Mouse (Mus musculus) hindbrain, embryonic 14.5 days (tissue): ENCODE measurements around the gene Rad9a. TPM values are rescaled to one million over a fixed set of nuclear protein-coding genes. Genes with fewer than 3 reads are reported as not detected.
A peak's percentile ranks its signal among the peaks of the same experiment; 100 is the strongest.

Experiments
- ATAC-seq: fragments of 200-750 bp; cut with Nextera tagmentation; 2 replicates; pipeline ENCODE4 v1.8.0; 2017; ENCODE audit warnings: moderate number of reproducible peaks, mild to moderate bottlenecking, moderate TSS enrichment, moderate library complexity; ENCODE audit not compliant: low FRiP score
- DNase-seq: peaks from one replicate; pipeline ENCODE4 v3.0.0-alpha.2; 2015; ENCODE audit warnings: low spot score
- H3K27ac ChIP-seq: fragments of 300-500 bp; sonication (generic); 2 replicates; pipeline ENCODE4 v1.5.1; 2014; ENCODE audit warnings: mild to moderate bottlenecking, moderate library complexity
- H3K27me3 ChIP-seq: fragments of 300-500 bp; sonication (generic); 2 replicates; pipeline ENCODE4 v1.6.1; 2014; ENCODE audit warnings: mild to moderate bottlenecking, low read length, mixed read lengths; ENCODE audit not compliant: control insufficient read depth, insufficient read depth
- H3K36me3 ChIP-seq: fragments of 300-500 bp; sonication (generic); replicated peaks from 2 replicates; pipeline ENCODE4 v1.6.1; 2014; ENCODE audit not compliant: control insufficient read depth, insufficient read depth
- H3K4me1 ChIP-seq: fragments of 300-500 bp; sonication (generic); replicated peaks from 2 replicates; pipeline ENCODE4 v1.6.1; 2014; ENCODE audit warnings: antibody characterized with exemption, low read length, mixed read lengths; ENCODE audit not compliant: control insufficient read depth, insufficient read depth
- H3K4me2 ChIP-seq: fragments of 300-500 bp; sonication (generic); replicated peaks from 2 replicates; pipeline ENCODE4 v1.6.1; 2014; ENCODE audit warnings: mild to moderate bottlenecking, moderate library complexity
- H3K4me3 ChIP-seq: fragments of 300-500 bp; sonication (generic); replicated peaks from 2 replicates; pipeline ENCODE4 v1.5.1; 2014; ENCODE audit warnings: mild to moderate bottlenecking, low read length
- H3K9ac ChIP-seq: fragments of 300-500 bp; sonication (generic); 2 replicates; pipeline ENCODE4 v1.6.1; 2014
- H3K9me3 ChIP-seq: fragments of 300-500 bp; sonication (generic); 2 replicates; pipeline ENCODE4 v1.6.1; 2016; ENCODE audit warnings: low read length; ENCODE audit not compliant: control insufficient read depth
- WGBS: fragments of 180-500 bp; shearing (Covaris S2); extraction: QIAGEN DNeasy Blood & Tissue Kit; methylation state at CpG from one replicate; pipeline ENCODE4 v1.1.7; 2014; 5-methylcytosine and 5-hydroxymethylcytosine counted together
- polyA plus RNA-seq: library from polyadenylated mRNA; unstranded; fragments of >200 nt; fragmentation: Nextera tagmentation; extraction: Ambion mirVana; gene quantifications from 2 replicates; pipeline ENCODE4 v1.2.1, GENCODE M21; 2014

Gene Rad9a
- polyA plus RNA-seq, 1 experiment from 2014 or later, result 19.4 TPM

DNA sequence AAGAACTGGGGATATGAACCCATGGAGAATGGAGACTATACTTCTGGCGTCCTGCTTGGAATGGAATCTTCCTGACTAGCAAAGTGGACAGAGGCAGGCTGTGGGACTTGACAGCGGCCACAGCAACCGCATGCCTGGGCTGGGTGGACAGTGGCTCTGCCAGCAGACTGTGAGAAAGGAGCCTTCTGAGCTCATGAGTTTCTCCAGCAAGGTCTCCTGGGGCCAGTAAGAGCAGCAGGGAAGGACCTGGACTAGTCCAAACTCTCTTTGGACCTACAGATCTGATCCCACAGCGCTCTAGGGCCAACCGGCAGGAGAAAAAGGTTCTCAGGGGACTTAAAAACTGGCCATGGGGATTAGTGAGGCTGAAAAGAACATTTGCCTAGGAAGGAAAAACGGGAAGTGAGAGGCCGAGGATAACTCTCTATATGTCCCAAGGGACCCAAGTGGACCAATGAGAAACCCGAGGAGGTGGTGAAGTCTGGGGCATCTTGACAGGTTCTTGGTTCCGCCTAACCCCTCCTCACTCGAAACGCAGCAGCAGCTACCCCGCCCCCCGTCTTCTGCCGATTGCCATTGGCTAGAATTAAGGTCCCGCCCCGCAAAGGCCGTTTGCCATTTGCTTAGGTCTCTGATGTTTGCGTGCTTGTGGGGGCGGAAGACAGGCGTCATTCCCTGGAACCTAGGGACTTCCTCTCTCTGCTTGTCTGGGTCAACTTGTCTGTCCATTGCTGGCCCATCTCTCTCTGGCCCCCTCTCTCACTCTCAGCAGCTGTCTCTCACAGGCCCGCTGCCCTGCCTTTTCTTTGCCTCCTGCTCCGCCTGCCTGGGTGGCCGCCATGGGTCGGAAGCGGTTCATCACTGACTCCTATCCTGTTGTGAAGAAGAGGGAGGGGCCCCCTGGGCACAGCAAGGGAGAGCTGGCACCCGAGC lies 30.1 kb upstream of the Rad9a start, which contains the start of gene Pold4:
TSS of gene Pold4 (plus strand) at position 647 of the 933 bp plus-strand sequence.
- H3K27me3 ChIP-seq, result peaks cover 13% of the 10 kb centered on the region
- DNase-seq (peak; percentile 89), ATAC-seq (peak; percentile 91)
- H3K36me3 ChIP-seq, result no peaks in the 10 kb centered on the region
- 11% methylated on average over 26 of the region's 26 CpGs for WGBS
- H3K27ac ChIP-seq, result peak within 1 kb of the TSS; percentile 85
- H3K4me2 ChIP-seq, result peak within 1 kb of the TSS; percentile 79
- no peaks in the 10 kb centered on the region for H3K9me3 ChIP-seq
- H3K4me1 ChIP-seq, result peaks cover 10% of the 10 kb centered on the region
- H3K9ac ChIP-seq, result peak within 1 kb of the TSS; percentile 74
- H3K4me3 ChIP-seq, result peak within 1 kb of the TSS; percentile 48

- H3K36me3 ChIP-seq, result no peaks in the 10 kb centered on the region
- ATAC-seq, result no peak
- no peak overlapping the region for H3K27ac ChIP-seq
- H3K9ac ChIP-seq, result no peak overlapping the region
- no peak for DNase-seq
- H3K9me3 ChIP-seq, result no peaks in the 10 kb centered on the region
- no peak overlapping the region for H3K4me2 ChIP-seq
- peaks cover 13% of the 10 kb centered on the region for H3K27me3 ChIP-seq
- 84% methylated on average over 8 of the region's 8 CpGs for WGBS
- no peak overlapping the region for H3K4me3 ChIP-seq
- H3K4me1 ChIP-seq, result peaks cover 10% of the 10 kb centered on the region
Observed at GRCm38 (mm10) chr19:4230415-4230814, 29.0 kb upstream of the Rad9a start.

DNA sequence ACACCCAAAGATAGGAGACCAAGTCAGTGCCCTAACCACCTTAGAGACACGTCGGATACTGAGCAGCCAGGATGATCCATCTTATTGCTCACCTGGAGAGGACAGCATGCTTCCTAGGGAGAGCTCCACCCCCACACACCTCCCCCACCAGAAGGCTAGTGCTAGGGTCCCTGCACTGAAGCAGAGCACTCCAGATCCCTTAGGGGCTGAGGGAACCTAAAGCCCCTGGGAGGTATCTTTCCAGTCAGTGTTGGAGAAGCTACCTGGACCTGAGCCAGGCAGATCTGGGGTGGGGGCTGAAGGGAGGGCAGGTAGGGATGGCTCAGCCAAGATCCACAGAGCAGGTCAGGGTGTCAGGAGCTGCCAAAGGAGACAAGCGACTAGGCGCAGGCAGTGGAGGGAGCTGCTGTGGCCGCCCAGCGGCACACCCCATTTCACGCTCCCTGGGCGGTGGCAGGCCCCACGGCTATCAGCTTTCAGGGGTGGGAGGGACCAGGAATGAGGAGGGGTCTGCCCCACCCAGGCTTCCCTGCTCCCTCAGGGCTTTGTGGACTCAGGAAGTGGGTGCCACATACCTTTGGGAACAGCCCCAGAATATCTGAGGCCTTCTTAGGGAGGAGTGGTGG lies 28.1 kb upstream of the Rad9a start:
- Histone ChIP-seq H3K36me3 (no peaks in the 10 kb centered on the region), H3K9me3 (no peaks in the 10 kb centered on the region), H3K9ac (no peak overlapping the region), H3K4me1 (peaks cover 10% of the 10 kb centered on the region), H3K4me2 (no peak overlapping the region), H3K27ac (no peak overlapping the region), H3K4me3 (no peak overlapping the region), H3K27me3 (peaks cover 13% of the 10 kb centered on the region)
- WGBS, result 34% methylated on average over 9 of the region's 9 CpGs
- DNase-seq (no peak), ATAC-seq (no peak)

- no peak overlapping the region for H3K9ac ChIP-seq
- H3K4me3 ChIP-seq, result no peak overlapping the region
- WGBS, result 71% methylated on average over 4 of the region's 4 CpGs
- no peaks in the 10 kb centered on the region for H3K36me3 ChIP-seq
- no peak overlapping the region for H3K27ac ChIP-seq
- peaks cover 10% of the 10 kb centered on the region for H3K4me1 ChIP-seq
- no peaks in the 10 kb centered on the region for H3K9me3 ChIP-seq
- no peak for DNase-seq
- H3K4me2 ChIP-seq, result no peak overlapping the region
- ATAC-seq, result no peak
- peaks cover 13% of the 10 kb centered on the region for H3K27me3 ChIP-seq
Observed at GRCm38 (mm10) chr19:4228891-4229290, 27.4 kb upstream of the Rad9a start.

DNA sequence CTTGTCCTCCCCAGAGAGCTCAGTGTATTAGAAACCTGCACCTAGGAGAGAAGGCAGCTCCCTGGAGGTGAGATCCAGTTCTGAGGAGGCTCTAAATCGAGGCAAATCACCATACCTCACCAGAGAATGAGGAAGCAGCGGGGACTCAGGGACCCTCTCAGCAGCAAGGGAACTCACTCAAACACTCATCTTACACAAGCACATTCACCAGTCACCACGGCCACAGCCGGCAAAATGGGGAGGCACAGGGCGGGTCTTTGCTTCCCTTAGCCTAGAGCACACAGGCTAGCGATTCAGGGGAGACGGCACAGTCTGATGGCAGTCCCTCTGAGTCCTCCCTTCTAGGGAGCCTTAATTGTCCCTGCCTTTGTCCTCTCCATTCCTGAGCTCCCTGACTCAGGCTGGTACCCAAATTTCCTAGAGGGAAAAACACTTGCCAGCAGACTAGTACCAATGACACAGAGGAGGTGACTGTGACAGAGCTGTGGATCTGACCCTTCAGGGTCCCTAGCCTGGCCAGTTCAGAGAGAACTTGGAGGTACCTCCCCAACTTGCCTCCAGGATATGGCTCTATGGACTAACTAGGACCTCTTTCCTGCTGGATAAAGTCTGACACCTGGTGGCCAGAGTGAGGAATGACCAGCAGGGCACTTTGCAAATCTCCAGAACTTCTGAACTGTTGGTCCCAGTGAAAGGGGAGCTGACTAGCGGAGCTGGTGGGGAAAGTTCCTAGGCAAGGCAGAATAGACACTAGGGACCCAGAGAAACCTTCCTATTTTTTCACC lies 26.6 kb upstream of the Rad9a start:
- Histone ChIP-seq H3K27ac (no peak overlapping the region), H3K36me3 (no peaks in the 10 kb centered on the region), H3K9me3 (no peaks in the 10 kb centered on the region), H3K9ac (no peak overlapping the region), H3K27me3 (peaks cover 13% of the 10 kb centered on the region), H3K4me3 (no peak overlapping the region), H3K4me2 (no peak overlapping the region), H3K4me1 (peaks cover 10% of the 10 kb centered on the region)
- peak; percentile 89 for DNase-seq
- ATAC-seq, result no peak
- WGBS, result 25% methylated on average over 8 of the region's 8 CpGs

DNA sequence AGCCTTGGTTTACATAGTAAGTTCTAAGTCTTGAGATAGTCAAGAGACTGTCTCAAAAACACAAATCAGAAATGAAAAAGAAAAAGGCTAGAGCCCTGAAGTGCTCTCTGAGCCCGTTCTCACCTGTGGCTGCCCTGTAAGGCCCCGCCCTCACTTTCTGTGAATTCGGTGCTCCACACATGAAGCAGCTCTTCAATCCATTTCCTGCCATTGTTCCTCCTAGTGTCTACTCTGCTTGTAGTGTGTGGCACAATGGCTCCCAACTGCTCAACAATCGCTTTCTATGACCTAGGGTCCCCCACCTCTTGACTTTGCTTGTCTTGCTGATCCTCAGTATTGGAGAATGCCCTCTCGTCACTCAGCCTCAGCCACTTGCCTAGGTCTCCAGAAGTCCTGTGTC lies 26.0 kb upstream of the Rad9a start:
- H3K36me3 ChIP-seq, result no peaks in the 10 kb centered on the region
- H3K27ac ChIP-seq, result no peak overlapping the region
- no peak overlapping the region for H3K4me3 ChIP-seq
- DNase-seq (no peak), ATAC-seq (no peak)
- H3K9ac ChIP-seq, result no peak overlapping the region
- peaks cover 8% of the 10 kb centered on the region for H3K4me1 ChIP-seq
- WGBS, result 74% methylated on average over 5 of the region's 5 CpGs
- no peak overlapping the region for H3K4me2 ChIP-seq
- H3K9me3 ChIP-seq, result no peaks in the 10 kb centered on the region
- peaks cover 13% of the 10 kb centered on the region for H3K27me3 ChIP-seq

DNA sequence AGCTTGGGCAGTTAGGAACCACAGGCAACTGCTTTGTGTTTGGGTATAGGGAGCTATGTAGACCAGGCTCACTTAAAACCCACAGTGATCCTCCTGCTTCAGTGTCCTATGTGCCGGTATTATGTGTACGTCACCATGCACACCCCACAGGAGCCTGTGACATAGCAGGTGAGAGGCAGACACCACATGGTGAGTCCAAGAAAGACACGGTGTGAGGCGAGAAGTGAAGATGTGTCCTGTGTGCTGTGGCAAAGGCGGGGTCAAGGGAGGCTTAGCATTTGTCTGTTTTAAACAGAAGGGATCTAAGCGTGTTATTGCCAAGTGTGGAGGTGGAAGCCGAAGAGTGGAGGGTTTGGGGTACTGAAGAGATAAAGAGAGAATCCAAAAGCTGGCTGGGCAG lies 25.3 kb upstream of the Rad9a start:
- H3K36me3 ChIP-seq, result no peaks in the 10 kb centered on the region
- H3K27me3 ChIP-seq, result peaks cover 13% of the 10 kb centered on the region
- H3K4me1 ChIP-seq, result peaks cover 4% of the 10 kb centered on the region; the same call in 1 of the 2 replicates
- ATAC-seq, result no peak
- H3K9me3 ChIP-seq, result no peaks in the 10 kb centered on the region
- no peak overlapping the region for H3K4me3 ChIP-seq
- DNase-seq, result no peak
- H3K9ac ChIP-seq, result no peak overlapping the region
- WGBS, result 93% methylated on average over 7 of the region's 7 CpGs
- H3K27ac ChIP-seq, result no peak overlapping the region
- no peak overlapping the region for H3K4me2 ChIP-seq

DNA sequence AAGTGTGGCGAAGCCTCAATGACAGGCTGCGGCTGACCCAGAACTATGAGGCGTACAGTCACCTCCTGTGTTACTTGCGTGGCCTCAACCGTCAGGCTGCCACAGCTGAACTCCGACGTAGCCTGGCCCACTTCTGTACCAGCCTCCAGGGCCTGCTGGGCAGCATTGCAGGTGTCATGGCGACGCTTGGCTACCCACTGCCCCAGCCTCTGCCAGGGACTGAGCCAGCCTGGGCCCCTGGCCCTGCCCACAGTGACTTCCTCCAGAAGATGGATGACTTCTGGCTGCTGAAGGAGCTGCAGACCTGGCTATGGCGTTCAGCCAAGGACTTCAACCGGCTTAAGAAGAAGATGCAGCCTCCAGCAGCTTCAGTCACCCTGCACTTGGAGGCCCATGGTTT lies 20.7 kb upstream of the Rad9a start:
- WGBS, result 78% methylated on average over 11 of the region's 11 CpGs
- Histone ChIP-seq H3K9ac (no peak overlapping the region), H3K27me3 (peaks cover 5% of the 10 kb centered on the region), H3K4me3 (no peak overlapping the region), H3K4me2 (no peak overlapping the region), H3K27ac (no peak overlapping the region), H3K9me3 (no peaks in the 10 kb centered on the region), H3K4me1 (peaks cover 12% of the 10 kb centered on the region; the same call in 1 of the 2 replicates), H3K36me3 (no peaks in the 10 kb centered on the region)
- DNase-seq (no peak), ATAC-seq (no peak)
